Mouse (Mus musculus) C2C12 (cell line): ENCODE measurements around the gene Cfap97d1.

ENCODE experiments used
- CEBPB ChIP-seq: IDR thresholded peaks from one replicate; pipeline ENCODE4 v1.6.1; 2011; ENCODE audit warnings: low read depth, mild to moderate bottlenecking, control low read depth, moderate library complexity
- CTCF ChIP-seq: IDR thresholded peaks from one replicate; pipeline ENCODE4 v1.5.1; 2011; ENCODE audit not compliant: control insufficient read depth, insufficient read depth, insufficient read length
- MAX ChIP-seq: IDR thresholded peaks from one replicate; pipeline ENCODE4 v1.6.1; 2011; ENCODE audit warnings: mild to moderate bottlenecking, control low read depth
- MYOD1 ChIP-seq: IDR thresholded peaks from one replicate; pipeline ENCODE4 v1.6.1; 2011; ENCODE audit warnings: low read depth; ENCODE audit not compliant: control insufficient read depth, insufficient read length
- USF1 ChIP-seq: IDR thresholded peaks from one replicate; pipeline ENCODE4 v1.6.1; 2011; ENCODE audit warnings: low read depth, mild to moderate bottlenecking, control low read depth, moderate library complexity

- no peak for TF ChIP-seq CTCF
- no peak for TF ChIP-seq CEBPB
- TF ChIP-seq MYOD1: no peak
- TF ChIP-seq MAX: no peak
- TF ChIP-seq USF1: no peak
These were observed 41.0 kb upstream of the Cfap97d1 start for GRCm38 (mm10) chr11:101943055-101943454.
